Mouse (Mus musculus): ENCODE data around the gene Phf21a. TPM values are rescaled to one million over a fixed set of nuclear protein-coding genes. Genes with fewer than 3 reads are reported as not detected.

The Phf21a gene
- polyA plus RNA-seq, 1 experiment, result 52.8 TPM

DNA sequence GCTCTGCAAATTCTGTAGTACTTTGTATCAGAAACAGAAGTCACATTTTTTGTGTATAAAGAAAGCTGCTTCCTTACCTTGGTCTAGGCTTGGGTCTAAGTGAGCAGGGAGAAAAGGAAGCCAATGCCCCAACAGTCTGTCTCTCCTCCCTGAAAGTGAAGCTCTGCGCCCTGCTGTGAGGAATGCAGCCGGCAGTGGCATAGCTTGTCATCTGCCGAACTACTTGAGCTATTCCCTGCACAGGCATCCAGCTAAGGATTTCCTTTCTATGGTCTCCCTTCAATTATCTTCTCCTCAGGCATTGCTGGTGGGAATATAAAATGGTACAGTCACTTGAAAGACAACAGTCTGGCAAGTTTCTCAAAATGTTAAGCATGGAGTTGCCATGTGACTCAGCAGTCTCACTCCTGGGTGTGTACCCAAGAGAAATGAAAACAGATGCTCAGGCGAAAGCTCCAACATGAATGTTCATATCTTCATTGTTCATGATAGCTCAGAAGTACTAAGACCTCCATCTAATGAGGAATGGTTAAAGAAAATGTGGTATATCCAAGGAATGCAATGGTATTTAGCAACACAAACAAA is 164.5 kb downstream of the Phf21a start:
- H3K4me1 ChIP-seq (ENCODE audit: control insufficient read depth, insufficient read depth, low read length), result peaks cover 2% of the 10 kb centered on the region
- TF ChIP-seq CTCF (IDR thresholded peaks at IDR 0.05; ENCODE audit: control insufficient read depth, insufficient read depth, low read length) (no peak), POLR2A (IDR thresholded peaks at IDR 0.05; ENCODE audit: borderline replicate concordance, control insufficient read depth, low read depth, low read length) (no peak)
- no peak overlapping the region for H3K4me3 ChIP-seq (replicated peaks; ENCODE audit: control insufficient read depth, low read depth, low read length)
- whole genome bisulfite sequencing, result 58% methylated on average over 4 of the region's 4 CpGs
- H3K27ac ChIP-seq (ENCODE audit: control insufficient read depth, insufficient read depth, low read depth, low read length, poor library complexity), result no peak overlapping the region

DNA sequence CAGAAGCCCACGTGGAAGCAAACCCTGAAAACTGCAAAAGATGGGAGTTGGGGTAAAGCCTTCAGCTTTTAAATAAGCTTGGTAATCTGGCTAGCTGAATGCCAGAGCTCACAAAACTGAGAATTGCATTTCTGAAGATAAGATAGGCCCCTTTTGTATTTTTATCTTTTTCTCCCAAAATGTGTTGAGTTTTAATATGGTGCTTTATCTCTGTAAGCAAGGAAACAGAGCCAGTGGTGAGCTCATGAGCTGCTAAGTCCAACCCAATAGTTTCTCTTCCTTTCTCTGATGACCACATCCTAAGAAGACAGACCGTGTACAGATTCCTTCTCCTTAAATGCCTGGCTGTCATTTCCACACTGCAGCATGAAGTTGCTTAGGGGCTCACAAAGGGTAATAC is 167.0 kb downstream of the Phf21a start:
- peaks cover 2% of the 10 kb centered on the region; the same call in 1 of the 2 replicates for H3K4me1 ChIP-seq (ENCODE audit: control insufficient read depth, insufficient read depth, low read length)

DNA sequence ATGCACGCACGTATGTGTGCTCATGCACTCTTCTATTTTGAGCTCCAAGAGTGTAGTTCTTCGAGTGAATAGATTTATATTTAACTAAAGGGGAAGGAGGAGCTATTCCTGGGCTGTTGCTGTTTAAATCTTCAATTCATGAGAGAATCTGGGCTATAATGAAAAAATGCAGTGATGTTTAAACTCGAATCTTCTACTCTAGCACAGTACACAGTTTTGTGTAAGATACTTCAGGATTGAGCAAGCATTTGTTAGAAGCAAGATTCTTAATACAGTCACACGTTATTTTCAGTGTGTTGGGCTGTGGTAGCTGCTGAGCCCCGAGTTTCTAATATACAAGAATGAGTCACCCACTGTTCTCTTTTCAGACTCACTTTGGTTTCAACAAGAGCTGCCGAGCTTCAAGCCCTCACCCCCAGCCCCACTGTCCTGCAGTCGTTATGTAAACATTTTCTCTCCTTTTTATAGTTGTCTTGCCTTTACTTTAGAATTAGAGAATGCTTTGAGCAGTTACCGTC is 173.2 kb downstream of the Phf21a start:
- TF ChIP-seq POLR2A (IDR thresholded peaks at IDR 0.05; ENCODE audit: borderline replicate concordance, control insufficient read depth, low read depth, low read length), result no peak
- TF ChIP-seq CTCF (IDR thresholded peaks at IDR 0.05; ENCODE audit: control insufficient read depth, insufficient read depth, low read length), result no peak
- H3K4me1 ChIP-seq (ENCODE audit: control insufficient read depth, insufficient read depth, low read length), result no peaks in the 10 kb centered on the region; the same call in 1 of the 2 replicates
- no peak overlapping the region for H3K4me3 ChIP-seq (replicated peaks; ENCODE audit: control insufficient read depth, low read depth, low read length)
- WGBS, result 67% methylated on average over 9 of the region's 9 CpGs
- no peak overlapping the region for H3K27ac ChIP-seq (ENCODE audit: control insufficient read depth, insufficient read depth, low read depth, low read length, poor library complexity)

More for the DNA sequence above, 167.0 kb downstream of the Phf21a start:
- WGBS, result 23% methylated on average over 2 of the region's 2 CpGs
- no peak for TF ChIP-seq CTCF (IDR thresholded peaks at IDR 0.05; ENCODE audit: control insufficient read depth, insufficient read depth, low read length)
- TF ChIP-seq POLR2A (IDR thresholded peaks at IDR 0.05; ENCODE audit: borderline replicate concordance, control insufficient read depth, low read depth, low read length), result no peak
- H3K4me3 ChIP-seq (replicated peaks; ENCODE audit: control insufficient read depth, low read depth, low read length), result no peak overlapping the region
- no peak overlapping the region for H3K27ac ChIP-seq (ENCODE audit: control insufficient read depth, insufficient read depth, low read depth, low read length, poor library complexity)

DNA sequence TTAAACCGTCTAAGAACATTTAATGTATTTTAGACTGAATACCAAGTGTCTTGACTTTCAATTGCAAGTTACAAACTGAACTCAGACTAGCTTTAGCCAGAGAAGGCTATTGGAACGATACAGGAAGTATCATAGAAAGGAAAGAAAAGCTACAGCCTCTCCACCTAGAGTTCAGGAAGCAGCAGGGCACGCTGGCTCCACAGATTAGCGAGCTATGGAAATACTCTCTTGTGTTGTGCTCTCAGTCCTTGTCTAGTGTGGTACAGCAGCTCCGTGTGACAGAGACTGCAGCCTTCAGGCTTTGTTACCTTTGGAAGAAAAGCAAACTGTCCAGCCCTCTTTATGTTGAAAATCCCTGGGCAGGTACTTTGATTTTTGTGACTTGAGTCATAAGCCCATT is 176.3 kb downstream of the Phf21a start:
- Histone ChIP-seq H3K4me1 (ENCODE audit: control insufficient read depth, insufficient read depth, low read length) (no peaks in the 10 kb centered on the region; the same call in 1 of the 2 replicates), H3K27ac (ENCODE audit: control insufficient read depth, insufficient read depth, low read depth, low read length, poor library complexity) (no peak overlapping the region), H3K4me3 (replicated peaks; ENCODE audit: control insufficient read depth, low read depth, low read length) (no peak overlapping the region)
- 32% methylated on average over 5 of the region's 5 CpGs for WGBS
- no peak for TF ChIP-seq POLR2A (IDR thresholded peaks at IDR 0.05; ENCODE audit: borderline replicate concordance, control insufficient read depth, low read depth, low read length)
- no peak for TF ChIP-seq CTCF (IDR thresholded peaks at IDR 0.05; ENCODE audit: control insufficient read depth, insufficient read depth, low read length)

DNA sequence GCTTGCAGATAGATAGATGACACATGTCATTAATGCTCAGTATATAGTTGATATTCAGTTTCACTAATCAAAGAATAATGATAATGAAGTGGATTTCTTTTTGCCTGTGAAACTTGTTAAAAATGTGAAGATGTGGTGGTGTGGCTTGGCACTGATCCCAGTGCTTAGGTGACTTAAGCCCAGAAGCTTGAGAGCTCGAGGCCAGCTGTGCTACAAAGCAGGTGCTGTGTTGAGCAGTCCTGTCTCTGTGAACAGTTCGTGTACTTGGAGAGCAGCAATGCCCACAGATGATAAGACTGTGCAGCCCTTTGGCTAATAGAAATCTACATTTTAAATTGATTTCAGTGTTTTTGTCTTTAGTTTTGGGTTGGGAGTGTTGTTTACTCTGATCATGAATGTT is 179.6 kb downstream of the Phf21a start:
- Histone ChIP-seq H3K27ac (ENCODE audit: control insufficient read depth, insufficient read depth, low read depth, low read length, poor library complexity) (no peak overlapping the region), H3K4me1 (ENCODE audit: control insufficient read depth, insufficient read depth, low read length) (no peaks in the 10 kb centered on the region; the same call in 1 of the 2 replicates), H3K4me3 (replicated peaks; ENCODE audit: control insufficient read depth, low read depth, low read length) (no peak overlapping the region)
- TF ChIP-seq POLR2A (IDR thresholded peaks at IDR 0.05; ENCODE audit: borderline replicate concordance, control insufficient read depth, low read depth, low read length), result no peak
- no peak for TF ChIP-seq CTCF (IDR thresholded peaks at IDR 0.05; ENCODE audit: control insufficient read depth, insufficient read depth, low read length)
- WGBS, result 13% methylated on average over 2 of the region's 2 CpGs

DNA sequence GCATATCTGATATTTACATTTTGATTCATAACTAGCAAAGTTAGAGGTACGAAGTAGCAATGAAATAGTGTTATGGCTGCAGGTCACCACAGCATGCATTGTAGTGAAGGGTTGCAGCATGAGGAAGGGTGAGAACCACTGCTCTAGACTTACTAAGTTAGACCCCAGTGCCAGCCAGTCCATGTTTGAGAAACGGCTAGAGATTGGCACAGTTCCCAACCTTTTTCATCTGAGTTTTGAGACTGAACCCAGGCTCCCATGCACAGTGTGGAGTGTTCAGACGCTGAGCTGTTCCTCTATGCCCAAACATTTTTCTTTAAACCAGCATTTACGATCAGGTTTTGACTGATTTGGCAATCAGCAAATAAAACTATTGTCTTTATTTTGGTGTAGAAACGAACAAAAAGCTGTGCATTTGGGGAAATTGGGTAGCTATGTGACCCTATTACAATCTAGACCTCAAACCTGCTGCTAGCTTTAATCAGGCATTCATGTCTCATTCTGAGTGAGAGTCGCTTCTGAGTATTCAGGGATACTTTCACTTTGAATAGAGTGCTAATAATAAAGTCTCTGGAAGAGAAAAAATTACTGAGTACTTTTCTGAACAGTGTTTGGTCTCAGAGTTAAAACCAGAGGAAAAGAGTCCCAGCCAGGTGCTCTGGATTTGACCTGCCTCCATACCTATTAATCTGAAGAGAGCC is 180.3 kb downstream of the Phf21a start:
- no peak overlapping the region for H3K4me3 ChIP-seq (replicated peaks; ENCODE audit: control insufficient read depth, low read depth, low read length)
- 17% methylated on average over 6 of the region's 6 CpGs for WGBS
- H3K27ac ChIP-seq (ENCODE audit: control insufficient read depth, insufficient read depth, low read depth, low read length, poor library complexity), result no peak overlapping the region
- TF ChIP-seq CTCF (IDR thresholded peaks at IDR 0.05; ENCODE audit: control insufficient read depth, insufficient read depth, low read length) (no peak), POLR2A (IDR thresholded peaks at IDR 0.05; ENCODE audit: borderline replicate concordance, control insufficient read depth, low read depth, low read length) (no peak)
- no peaks in the 10 kb centered on the region; the same call in 1 of the 2 replicates for H3K4me1 ChIP-seq (ENCODE audit: control insufficient read depth, insufficient read depth, low read length)

DNA sequence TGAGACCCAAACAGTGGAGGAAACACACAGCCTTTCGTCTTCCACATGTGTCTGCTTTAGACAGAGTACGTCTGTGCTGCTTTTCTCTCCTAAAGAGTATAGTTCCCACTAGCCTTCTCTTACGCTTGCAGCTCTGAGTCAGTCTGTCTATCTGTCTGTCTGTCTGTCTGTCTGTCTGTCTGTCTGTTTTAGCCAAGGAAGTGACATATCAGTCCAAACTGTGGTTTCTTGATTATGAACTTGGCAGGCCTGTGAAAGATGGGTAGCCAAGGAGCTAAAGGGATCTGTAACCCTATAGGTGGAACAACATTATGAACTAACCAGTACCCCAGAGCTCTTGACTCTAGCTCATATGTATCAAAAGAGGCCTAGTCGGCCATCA is 180.9 kb downstream of the Phf21a start:
- WGBS, result 36% methylated on average over 4 of the region's 4 CpGs
- H3K27ac ChIP-seq (ENCODE audit: control insufficient read depth, insufficient read depth, low read depth, low read length, poor library complexity), result no peak overlapping the region
- no peak for TF ChIP-seq POLR2A (IDR thresholded peaks at IDR 0.05; ENCODE audit: borderline replicate concordance, control insufficient read depth, low read depth, low read length)
- TF ChIP-seq CTCF (IDR thresholded peaks at IDR 0.05; ENCODE audit: control insufficient read depth, insufficient read depth, low read length), result no peak
- no peak overlapping the region for H3K4me3 ChIP-seq (replicated peaks; ENCODE audit: control insufficient read depth, low read depth, low read length)
- H3K4me1 ChIP-seq (ENCODE audit: control insufficient read depth, insufficient read depth, low read length), result no peaks in the 10 kb centered on the region; the same call in 1 of the 2 replicates

DNA sequence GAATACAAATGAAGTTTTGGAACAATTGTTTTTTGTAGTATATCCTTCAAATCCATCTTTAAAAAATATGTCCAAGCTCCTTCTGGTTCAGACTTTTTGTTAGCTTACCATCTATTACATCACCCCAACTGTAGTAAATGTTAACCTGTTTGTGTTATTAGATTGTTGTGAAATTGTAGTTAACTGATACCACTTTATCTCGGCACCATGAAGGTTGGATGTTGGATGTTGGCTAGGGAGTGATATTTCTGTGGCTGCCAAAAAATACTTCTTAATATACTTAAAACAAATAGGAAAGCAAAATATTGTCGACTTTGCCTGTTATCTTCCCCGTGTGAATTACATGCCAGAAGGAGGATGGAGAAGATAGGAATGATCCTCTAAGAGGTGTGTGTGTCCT is 184.9 kb downstream of the Phf21a start:
- H3K4me1 ChIP-seq (ENCODE audit: control insufficient read depth, insufficient read depth, low read length), result no peaks in the 10 kb centered on the region; the same call in 1 of the 2 replicates
- 60% methylated on average over 3 of the region's 3 CpGs for WGBS
- no peak overlapping the region for H3K27ac ChIP-seq (ENCODE audit: control insufficient read depth, insufficient read depth, low read depth, low read length, poor library complexity)
- no peak overlapping the region for H3K4me3 ChIP-seq (replicated peaks; ENCODE audit: control insufficient read depth, low read depth, low read length)
- TF ChIP-seq POLR2A (IDR thresholded peaks at IDR 0.05; ENCODE audit: borderline replicate concordance, control insufficient read depth, low read depth, low read length) (no peak), CTCF (IDR thresholded peaks at IDR 0.05; ENCODE audit: control insufficient read depth, insufficient read depth, low read length) (no peak)

All from bone marrow, adult 2 months (tissue).